Mouse (Mus musculus): Measurements from ENCODE around the gene Mesp1. TPM values are rescaled to one million over a fixed set of nuclear protein-coding genes. Genes with fewer than 3 reads are reported as not detected.
"Not testable (repeated sequence)": the region's sequence is repeated elsewhere in the genome, so short reads cannot be mapped to it uniquely, and the experiment has no call there.

The Mesp1 gene
- polyA plus RNA-seq, 1 experiment from 2014 or later = not detected

- H3K4me1 ChIP-seq = not testable (repeated sequence)
These were observed 3.8 kb downstream of the Mesp1 start for GRCm38 (mm10) chr7:79789812-79790211.

GRCm38 (mm10) chr7:79786295-79786694 lies 7.3 kb downstream of the Mesp1 start:
- Histone ChIP-seq H3K4me1 (no peaks in the 10 kb centered on the region), H3K4me2 (no peak overlapping the region), H3K27ac (no peak overlapping the region), H3K9ac (no peak overlapping the region), H3K9me3 (no peaks in the 10 kb centered on the region), H3K27me3 (peaks cover 19% of the 10 kb centered on the region), H3K4me3 (no peak overlapping the region), H3K36me3 (no peaks in the 10 kb centered on the region)
- WGBS = 20% methylated on average over 6 of the region's 6 CpGs
- 0 out of 2 replicates have a peak, but pooled peaks have one; percentile 14 for ATAC-seq (ENCODE audit: borderline replicate concordance, extremely low read depth, low FRiP score, low TSS enrichment)

More at GRCm38 (mm10) chr7:79789812-79790211, 3.8 kb downstream of the Mesp1 start:
- H3K27ac ChIP-seq; H3K4me2 ChIP-seq; H3K9ac ChIP-seq; H3K9me3 ChIP-seq; H3K36me3 ChIP-seq; H3K4me3 ChIP-seq; ATAC-seq (ENCODE audit: borderline replicate concordance, extremely low read depth, low FRiP score, low TSS enrichment): not testable (repeated sequence)
- peaks cover 54% of the 10 kb centered on the region for H3K27me3 ChIP-seq
- WGBS = 35% methylated on average over 2 of the region's 2 CpGs

- Histone ChIP-seq H3K27ac (no peak overlapping the region), H3K4me3 (no peak overlapping the region), H3K9ac (no peak overlapping the region), H3K36me3 (no peaks in the 10 kb centered on the region), H3K9me3 (no peaks in the 10 kb centered on the region), H3K4me1 (peaks cover 3% of the 10 kb centered on the region; the same call in 1 of the 2 replicates), H3K4me2 (no peak overlapping the region), H3K27me3 (no peaks in the 10 kb centered on the region)
- ATAC-seq (ENCODE audit: borderline replicate concordance, extremely low read depth, low FRiP score, low TSS enrichment) = no peak
- 81% methylated on average over 2 of the region's 2 CpGs for WGBS
These were observed 11.1 kb downstream of the Mesp1 start for GRCm38 (mm10) chr7:79782516-79782855.

GRCm38 (mm10) chr7:79781826-79782515 lies 11.6 kb downstream of the Mesp1 start:
- no peak overlapping the region for H3K9ac ChIP-seq
- no peak for ATAC-seq (ENCODE audit: borderline replicate concordance, extremely low read depth, low FRiP score, low TSS enrichment)
- H3K36me3 ChIP-seq = no peaks in the 10 kb centered on the region
- WGBS = 68% methylated on average over 11 of the region's 11 CpGs
- no peaks in the 10 kb centered on the region for H3K27me3 ChIP-seq
- H3K27ac ChIP-seq = no peak overlapping the region
- no peak overlapping the region for H3K4me3 ChIP-seq
- no peak overlapping the region for H3K4me2 ChIP-seq
- H3K9me3 ChIP-seq = no peaks in the 10 kb centered on the region
- H3K4me1 ChIP-seq = peaks cover 3% of the 10 kb centered on the region; the same call in 1 of the 2 replicates

GRCm38 (mm10) chr7:79780647-79781626 lies 12.7 kb downstream of the Mesp1 start:
- H3K4me3 ChIP-seq = peak overlapping the region; percentile 31
- no peak overlapping the region for H3K27ac ChIP-seq
- no peaks in the 10 kb centered on the region for H3K9me3 ChIP-seq
- H3K9ac ChIP-seq = peak overlapping the region; percentile 40
- H3K27me3 ChIP-seq = no peaks in the 10 kb centered on the region
- peak; percentile 33; the same call in 1 of the 2 replicates for ATAC-seq (ENCODE audit: borderline replicate concordance, extremely low read depth, low FRiP score, low TSS enrichment)
- no peaks in the 10 kb centered on the region for H3K36me3 ChIP-seq
- H3K4me1 ChIP-seq = peaks cover 3% of the 10 kb centered on the region; the same call in 1 of the 2 replicates
- 23% methylated on average over 16 of the region's 16 CpGs for WGBS
- peak overlapping the region; percentile 59 for H3K4me2 ChIP-seq

- WGBS = 45% methylated on average over 15 of the region's 15 CpGs
- no peak overlapping the region for H3K4me2 ChIP-seq
- H3K9me3 ChIP-seq = no peaks in the 10 kb centered on the region
- H3K27ac ChIP-seq = no peak overlapping the region
- H3K4me3 ChIP-seq = no peak overlapping the region
- no peaks in the 10 kb centered on the region; the same call in 1 of the 2 replicates for H3K27me3 ChIP-seq
- no peak overlapping the region for H3K9ac ChIP-seq
- ATAC-seq (ENCODE audit: borderline replicate concordance, extremely low read depth, low FRiP score, low TSS enrichment) = peak; percentile 27; the same call in 1 of the 2 replicates
- H3K4me1 ChIP-seq = no peaks in the 10 kb centered on the region
- no peaks in the 10 kb centered on the region for H3K36me3 ChIP-seq
These were observed 21.8 kb downstream of the Mesp1 start for GRCm38 (mm10) chr7:79771561-79772512.

GRCm38 (mm10) chr7:79769664-79770063 lies 23.9 kb downstream of the Mesp1 start:
- Histone ChIP-seq H3K9me3 (no peaks in the 10 kb centered on the region), H3K36me3 (no peaks in the 10 kb centered on the region), H3K27me3 (no peaks in the 10 kb centered on the region; the same call in 1 of the 2 replicates), H3K4me2 (no peak overlapping the region), H3K27ac (no peak overlapping the region), H3K9ac (no peak overlapping the region), H3K4me3 (no peak overlapping the region), H3K4me1 (no peaks in the 10 kb centered on the region)
- 76% methylated on average over 3 of the region's 3 CpGs for WGBS
- no peak for ATAC-seq (ENCODE audit: borderline replicate concordance, extremely low read depth, low FRiP score, low TSS enrichment)

GRCm38 (mm10) chr7:79765991-79766390 lies 27.6 kb downstream of the Mesp1 start:
- H3K4me2 ChIP-seq = no peak overlapping the region
- no peaks in the 10 kb centered on the region for H3K9me3 ChIP-seq
- ATAC-seq (ENCODE audit: borderline replicate concordance, extremely low read depth, low FRiP score, low TSS enrichment) = no peak
- no peaks in the 10 kb centered on the region for H3K36me3 ChIP-seq
- 30% methylated on average over 1 of the region's 1 CpGs for WGBS
- no peak overlapping the region for H3K27ac ChIP-seq
- H3K27me3 ChIP-seq = no peaks in the 10 kb centered on the region
- no peak overlapping the region for H3K9ac ChIP-seq
- 0 out of 2 replicates have a peak, but pooled peaks cover 3% of the 10 kb centered on the region for H3K4me1 ChIP-seq
- no peak overlapping the region for H3K4me3 ChIP-seq

GRCm38 (mm10) chr7:79762106-79762505 lies 31.5 kb downstream of the Mesp1 start:
- Histone ChIP-seq H3K27ac (no peak overlapping the region), H3K9me3 (no peaks in the 10 kb centered on the region), H3K36me3 (no peaks in the 10 kb centered on the region), H3K4me3 (no peak overlapping the region), H3K4me1 (0 out of 2 replicates have a peak, but pooled peaks cover 3% of the 10 kb centered on the region), H3K9ac (no peak overlapping the region), H3K4me2 (no peak overlapping the region), H3K27me3 (no peaks in the 10 kb centered on the region)
- no peak for ATAC-seq (ENCODE audit: borderline replicate concordance, extremely low read depth, low FRiP score, low TSS enrichment)
- WGBS = 52% methylated on average over 8 of the region's 8 CpGs

GRCm38 (mm10) chr7:79761124-79761876 lies 32.3 kb downstream of the Mesp1 start:
- H3K9ac ChIP-seq = no peak overlapping the region
- no peaks in the 10 kb centered on the region for H3K9me3 ChIP-seq
- no peak overlapping the region for H3K27ac ChIP-seq
- no peak overlapping the region for H3K4me3 ChIP-seq
- H3K4me1 ChIP-seq = 0 out of 2 replicates have a peak, but pooled peaks cover 3% of the 10 kb centered on the region
- no peak for ATAC-seq (ENCODE audit: borderline replicate concordance, extremely low read depth, low FRiP score, low TSS enrichment)
- H3K36me3 ChIP-seq = no peaks in the 10 kb centered on the region
- 70% methylated on average over 5 of the region's 5 CpGs for WGBS
- H3K27me3 ChIP-seq = no peaks in the 10 kb centered on the region
- no peak overlapping the region for H3K4me2 ChIP-seq

Measured in lung, embryonic 15.5 days (tissue).